Mouse (Mus musculus): Measurements from ENCODE around the gene Adgrf1.

The Adgrf1 gene

GRCm38 (mm10) chr17:43270161-43270560 is at the start of gene Adgrf1:
TSS of gene Adgrf1 (plus strand) at chr17:43270329.
- DNase-seq (ENCODE audit: low spot score in 2 of 2): no peak

DNA sequence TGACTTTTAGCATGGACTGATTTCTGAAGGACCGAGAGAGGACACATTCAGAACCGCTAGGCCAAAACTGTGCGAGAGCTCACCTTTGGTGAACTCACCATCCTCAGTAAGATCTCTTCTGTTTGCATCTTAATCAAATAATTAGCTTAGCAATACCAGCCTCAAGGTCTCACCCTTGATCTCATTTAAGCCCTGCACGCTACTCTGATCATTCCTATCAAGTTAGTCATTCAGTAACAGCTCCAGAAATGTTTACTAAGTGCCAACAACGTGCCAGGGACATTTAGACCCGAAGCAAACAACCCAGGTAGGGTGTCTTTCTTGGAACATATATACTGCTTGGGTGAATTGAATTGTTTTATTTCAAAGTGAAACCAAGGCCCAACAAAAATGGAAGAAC is 44.0 kb upstream of the Adgrf1 start:
- no peak for DNase-seq (ENCODE audit: low spot score in 2 of 2)

GRCm38 (mm10) chr17:43229621-43230513 is 40.3 kb upstream of the Adgrf1 start:
- peak; percentile 45 to 71 for DNase-seq (ENCODE audit: low spot score in 2 of 2)

GRCm38 (mm10) chr17:43230821-43231220 is 39.3 kb upstream of the Adgrf1 start:
- DNase-seq (ENCODE audit: low spot score in 2 of 2): no peak

- peak in 1 of 2 experiments; percentile 42 for DNase-seq (ENCODE audit: low spot score in 2 of 2)
Observed at GRCm38 (mm10) chr17:43232769-43233168, 37.4 kb upstream of the Adgrf1 start.

GRCm38 (mm10) chr17:43236656-43237250 is 33.4 kb upstream of the Adgrf1 start:
- no peak for DNase-seq (ENCODE audit: low spot score in 2 of 2)

GRCm38 (mm10) chr17:43239035-43239434 is 31.1 kb upstream of the Adgrf1 start:
- no peak for DNase-seq (ENCODE audit: low spot score in 2 of 2)

DNA sequence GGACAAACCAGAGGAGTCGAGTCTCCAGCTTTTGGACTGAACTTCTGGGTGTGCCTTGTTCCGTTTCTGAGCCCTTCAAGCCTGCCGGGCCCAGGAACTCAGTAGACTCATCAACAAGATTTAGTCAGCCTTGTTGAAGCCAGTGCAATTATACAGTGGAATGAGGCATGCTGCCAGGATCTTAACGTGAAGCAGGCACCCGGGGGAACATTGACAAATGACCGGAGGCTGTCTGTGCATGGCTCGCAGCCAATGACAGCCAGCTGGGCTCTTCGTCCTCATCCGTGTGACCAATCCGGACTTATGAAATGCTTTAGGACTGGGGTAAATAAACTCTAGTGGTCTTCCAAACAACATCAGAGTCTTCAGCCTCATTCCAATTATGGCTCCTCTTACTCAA is 29.0 kb upstream of the Adgrf1 start:
- peak in 1 of 2 experiments; percentile 24 for DNase-seq (ENCODE audit: low spot score in 2 of 2)

DNA sequence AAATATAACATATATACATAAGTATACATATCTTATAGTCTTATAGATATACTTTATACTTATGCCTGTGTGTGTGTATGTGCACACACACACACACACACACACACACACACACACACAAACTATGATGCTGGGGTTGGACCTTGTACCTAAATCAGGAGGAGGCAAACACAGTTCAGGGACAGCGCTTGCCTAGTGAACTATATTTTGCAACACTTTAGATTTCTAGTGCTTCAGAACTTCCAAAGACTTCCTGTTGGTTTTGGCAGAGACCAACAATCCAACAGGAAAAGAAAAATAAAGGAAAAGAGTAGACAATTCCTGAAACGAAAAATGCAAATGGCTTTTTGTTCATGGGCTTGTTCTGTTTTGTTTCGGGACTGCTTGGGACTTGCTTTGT is 27.5 kb upstream of the Adgrf1 start:
- DNase-seq (ENCODE audit: low spot score in 2 of 2): no peak

DNA sequence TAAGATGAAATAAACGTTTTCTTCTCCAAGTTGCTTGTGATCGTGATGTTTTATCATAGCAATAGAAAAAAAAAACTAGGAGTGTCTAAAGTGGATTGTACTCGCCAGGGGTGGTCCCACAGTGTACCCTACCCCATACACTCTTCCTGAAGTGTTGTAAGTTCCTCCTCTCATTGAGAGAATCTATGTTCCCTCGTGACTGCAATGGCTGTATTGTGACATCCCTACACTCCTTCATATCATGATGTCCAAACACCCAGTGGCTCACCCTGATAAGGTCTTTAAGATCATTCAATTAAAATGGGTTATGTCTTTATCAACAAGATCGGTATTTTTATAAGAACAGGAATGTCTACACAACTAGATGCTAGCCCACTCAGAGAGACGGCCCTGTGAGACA is 24.8 kb upstream of the Adgrf1 start:
- no peak for DNase-seq (ENCODE audit: low spot score in 2 of 2)

DNA sequence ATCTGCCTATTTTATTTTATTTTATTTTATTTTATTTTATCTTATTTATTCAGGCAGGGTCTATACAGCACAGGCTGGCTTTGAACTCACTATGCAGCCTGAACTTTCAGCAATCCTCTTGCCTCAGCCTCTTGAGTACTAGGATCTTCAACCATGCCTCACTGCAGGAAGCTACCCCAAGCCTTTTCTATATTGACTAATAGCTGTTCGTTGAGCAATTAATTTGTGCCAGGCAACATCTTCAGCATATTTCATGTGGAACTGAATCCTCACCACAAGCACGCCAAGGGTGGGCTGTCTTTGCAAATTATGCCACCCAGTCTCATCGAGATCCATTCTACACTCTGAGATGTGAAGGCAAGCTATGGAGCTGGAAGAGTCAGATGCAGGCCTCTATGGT is 22.9 kb upstream of the Adgrf1 start:
- no peak for DNase-seq (ENCODE audit: low spot score in 2 of 2)

DNA sequence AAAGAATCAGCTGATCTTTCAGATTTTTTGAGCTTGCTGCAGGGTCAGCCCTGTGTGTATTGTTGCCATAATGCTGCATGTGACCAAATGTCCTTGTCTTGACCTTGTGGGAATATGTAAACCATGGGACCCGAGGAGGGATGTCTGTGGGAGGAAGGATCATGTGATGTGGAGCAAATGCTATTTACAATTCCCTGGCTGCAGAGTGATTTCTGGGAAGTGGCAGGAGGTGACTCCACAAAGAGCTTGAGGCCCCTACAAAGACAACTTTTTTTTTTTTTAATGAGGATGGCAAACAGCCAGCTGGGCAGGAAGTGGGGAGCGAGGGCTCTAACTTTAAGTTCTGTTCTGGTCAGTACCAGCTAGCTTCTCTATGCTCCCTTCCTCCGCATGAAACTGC is 20.5 kb upstream of the Adgrf1 start:
- DNase-seq (ENCODE audit: low spot score in 2 of 2): no peak

- no peak for DNase-seq (ENCODE audit: low spot score in 2 of 2)
Observed at GRCm38 (mm10) chr17:43251249-43252125, 18.6 kb upstream of the Adgrf1 start.

DNA sequence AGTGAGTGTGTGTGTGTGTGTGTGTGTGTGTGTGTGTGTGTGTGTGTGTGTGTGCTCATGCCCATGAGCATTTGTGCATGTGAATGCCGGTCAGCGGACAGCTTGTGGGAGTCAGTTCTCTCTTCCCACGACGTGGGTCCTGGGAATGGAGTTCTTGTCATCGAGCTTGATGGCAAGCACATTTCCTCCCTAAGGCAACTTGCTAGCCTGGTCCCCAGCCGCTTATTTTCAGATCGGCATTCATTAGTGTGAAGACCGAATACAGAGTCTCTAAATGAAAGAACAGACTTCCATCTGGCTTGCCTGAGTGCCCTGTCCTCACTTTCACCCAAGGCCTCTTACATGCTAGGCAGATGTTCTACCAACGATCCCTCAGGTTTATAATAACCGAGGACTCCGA is 17.3 kb upstream of the Adgrf1 start:
- DNase-seq (ENCODE audit: low spot score in 2 of 2): no peak

DNA sequence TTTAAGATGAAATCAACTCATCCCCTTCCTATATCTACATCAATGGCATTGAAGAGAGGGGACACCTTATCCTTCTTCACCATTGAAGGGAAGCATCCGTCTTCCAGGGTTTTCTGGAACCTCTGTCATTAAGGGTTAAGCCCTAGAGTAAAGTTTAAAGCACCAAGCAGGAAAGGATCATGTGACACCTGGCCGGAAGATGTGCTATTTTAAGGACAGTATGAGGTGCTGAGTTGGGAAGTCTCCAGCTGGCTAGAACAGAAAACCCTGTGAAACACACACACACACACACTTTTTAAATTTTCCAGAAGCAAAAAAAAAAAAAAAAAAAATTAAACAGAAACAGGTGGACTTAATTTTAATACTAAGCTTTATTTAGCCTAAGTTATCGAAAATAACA is 15.9 kb upstream of the Adgrf1 start:
- no peak for DNase-seq (ENCODE audit: low spot score in 2 of 2)

GRCm38 (mm10) chr17:43256536-43257135 is 13.5 kb upstream of the Adgrf1 start:
- DNase-seq (ENCODE audit: low spot score in 2 of 2): no peak

- DNase-seq (ENCODE audit: low spot score in 2 of 2): no peak
Observed at GRCm38 (mm10) chr17:43257699-43258098, 12.4 kb upstream of the Adgrf1 start.

DNA sequence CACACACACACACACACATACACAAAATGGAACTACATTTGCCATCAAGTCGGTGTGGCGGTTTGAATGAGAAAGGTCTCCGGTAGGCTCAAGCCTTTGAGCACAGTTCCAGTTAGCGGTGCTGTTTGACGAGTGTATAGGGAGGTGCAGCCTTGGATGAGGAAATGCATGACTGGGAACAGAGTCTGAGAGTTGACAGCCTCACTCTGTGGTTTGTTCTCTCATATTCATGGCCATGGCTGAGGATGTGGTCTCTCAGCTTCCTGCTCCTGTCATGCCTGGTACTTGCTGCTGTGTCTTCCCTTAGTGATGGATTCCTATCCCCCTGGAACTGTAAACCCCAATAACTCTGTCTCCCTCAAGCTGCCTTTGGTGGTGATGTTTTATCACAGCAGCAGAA is 8.2 kb upstream of the Adgrf1 start:
- DNase-seq (ENCODE audit: low spot score in 2 of 2): no peak

DNA sequence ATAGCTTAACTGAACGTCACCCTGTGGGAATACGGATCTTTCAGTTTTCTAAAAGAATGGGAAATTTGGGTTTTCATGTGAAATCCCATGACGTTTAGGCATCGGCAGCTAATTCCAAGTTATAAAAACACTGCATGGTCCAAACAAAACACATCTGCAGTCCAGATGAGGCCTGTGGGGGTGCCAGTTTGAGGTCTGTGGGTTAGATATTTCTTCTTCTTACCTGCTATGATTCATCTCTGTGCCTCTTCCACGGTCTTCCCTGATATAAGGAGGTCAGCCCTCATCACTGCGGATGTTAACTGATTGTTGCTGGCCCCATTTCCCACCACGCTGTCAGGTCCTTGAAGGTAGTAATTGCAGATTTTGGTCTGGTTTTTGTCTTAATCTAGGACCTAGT is 5.4 kb upstream of the Adgrf1 start:
- DNase-seq (ENCODE audit: low spot score in 2 of 2): no peak

- DNase-seq (ENCODE audit: low spot score in 2 of 2): peak; percentile 57 to 76
Observed at GRCm38 (mm10) chr17:43265178-43265837, 4.8 kb upstream of the Adgrf1 start.

- no peak for DNase-seq (ENCODE audit: low spot score in 2 of 2)
Observed at GRCm38 (mm10) chr17:43265944-43266343, 4.2 kb upstream of the Adgrf1 start.
